Mouse (Mus musculus): ENCODE data around the gene Actr10.
A peak's percentile ranks its signal among the peaks of the same experiment; 100 is the strongest.

Gene Actr10

DNA sequence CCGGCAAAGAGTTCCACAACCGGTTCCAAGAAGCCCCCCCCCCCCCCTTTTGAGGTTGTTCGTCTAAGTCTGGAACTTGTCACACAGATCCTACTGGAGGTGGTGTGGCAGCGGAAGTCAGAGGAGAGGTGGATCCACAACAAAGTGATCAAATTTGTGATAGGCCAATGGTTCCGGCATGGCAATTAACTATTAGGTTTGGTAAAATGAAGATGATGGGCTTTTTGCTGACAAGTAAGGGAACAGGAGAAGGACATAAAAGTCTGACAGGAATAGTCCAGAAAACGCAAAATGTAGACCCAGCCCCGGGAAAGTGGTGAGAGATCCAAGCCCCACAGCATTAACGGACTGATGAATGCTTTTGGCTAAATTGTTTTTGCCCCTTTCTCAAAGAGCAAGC is 29.9 kb downstream of the Actr10 start:
- DNase-seq (ENCODE audit: low spot score in 2 of 2), result peak in 1 of 2 experiments; percentile 17

DNA sequence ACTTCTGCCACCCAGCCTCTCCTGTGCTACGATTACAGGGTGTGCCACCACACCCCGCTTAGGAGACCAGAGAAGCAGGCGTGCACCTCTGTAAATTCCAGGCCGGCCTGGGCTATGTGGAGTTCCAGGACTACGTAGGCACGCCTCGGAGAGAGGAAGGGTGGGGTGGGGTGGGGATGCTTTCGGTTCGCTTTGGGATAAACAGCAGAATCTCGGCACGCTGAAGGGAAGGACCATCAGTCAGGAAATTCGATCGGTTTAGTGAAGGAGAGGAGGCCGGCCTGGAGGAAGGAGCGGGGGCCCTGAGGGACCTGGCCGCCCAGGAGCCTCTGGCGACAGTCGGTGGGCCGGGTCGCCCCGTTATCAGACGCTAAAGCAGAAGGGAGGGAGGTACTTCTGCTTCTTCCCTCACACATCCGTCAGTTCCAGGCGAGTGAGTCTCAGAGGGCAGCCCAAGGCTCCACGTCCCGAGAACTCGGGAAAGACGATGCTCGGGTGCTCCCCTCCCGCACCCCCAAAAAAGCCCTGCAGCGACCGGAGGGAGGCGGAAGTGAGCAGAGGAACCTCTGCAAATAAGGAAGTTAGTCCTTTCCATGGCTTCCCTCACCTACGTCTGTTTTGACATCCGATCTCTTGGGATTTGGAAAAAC is 30.6 kb downstream of the Actr10 start:
- peak; percentile 82 to 88 for DNase-seq (ENCODE audit: low spot score in 2 of 2)

DNA sequence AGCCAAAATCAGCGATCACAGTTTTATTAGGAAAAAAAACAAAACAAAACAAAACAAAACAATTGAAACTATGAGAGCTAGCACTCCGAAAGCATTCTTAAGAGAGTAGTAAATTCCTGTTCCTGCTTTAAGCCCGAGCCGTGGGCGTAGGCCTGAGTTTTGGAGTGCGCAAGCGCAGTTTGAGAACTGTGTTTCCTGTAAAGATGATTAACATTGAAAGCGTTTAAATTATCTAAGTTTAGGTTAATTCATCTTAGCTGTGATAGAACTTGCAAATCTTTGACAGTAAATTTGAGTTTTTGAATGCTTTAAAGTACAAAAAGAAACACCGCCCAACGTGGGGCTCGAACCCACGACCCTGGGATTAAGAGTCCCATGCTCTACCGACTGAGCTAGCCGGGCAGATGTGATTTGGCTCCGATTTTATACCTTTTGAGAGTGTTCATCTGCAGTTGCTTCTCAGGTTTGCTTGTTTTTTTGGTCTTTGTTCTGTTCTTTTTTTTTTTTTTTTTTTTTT is 31.2 kb downstream of the Actr10 start:
- DNase-seq (ENCODE audit: low spot score in 2 of 2), result peak; percentile 87 to 88

DNA sequence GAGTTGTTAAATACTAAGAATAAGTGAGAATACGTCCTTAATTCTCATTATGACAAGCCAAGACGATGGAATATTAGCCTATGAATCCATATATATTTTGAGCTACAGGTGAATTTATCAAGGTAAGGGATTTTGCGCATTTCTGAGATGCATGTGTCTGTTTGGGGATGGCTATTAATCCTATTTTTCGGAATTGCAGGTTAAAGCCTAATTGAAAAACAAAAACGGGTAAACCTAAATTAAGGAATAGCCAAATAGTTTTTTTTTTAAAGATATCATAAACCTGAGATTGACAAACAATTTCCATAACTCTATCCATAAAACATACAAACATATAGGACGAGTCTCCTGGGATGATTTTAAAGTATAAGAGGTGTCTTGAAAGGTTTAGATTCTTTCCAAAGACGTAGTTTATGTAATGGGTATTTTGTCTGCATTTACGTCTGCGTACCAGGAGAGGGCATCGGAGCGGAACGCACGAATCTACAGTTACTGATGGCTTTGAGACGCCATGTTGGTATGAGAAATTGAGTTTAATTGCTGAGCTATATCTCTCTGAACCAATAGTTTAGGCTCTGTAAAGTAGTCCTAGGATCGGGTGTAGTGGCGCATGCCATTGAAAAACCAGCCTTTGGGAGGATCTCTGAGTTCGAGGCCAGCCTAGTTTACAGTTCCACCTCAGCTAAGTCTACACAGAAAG is 32.0 kb downstream of the Actr10 start:
- DNase-seq (ENCODE audit: low spot score in 2 of 2), result peak; percentile 45 to 82

DNA sequence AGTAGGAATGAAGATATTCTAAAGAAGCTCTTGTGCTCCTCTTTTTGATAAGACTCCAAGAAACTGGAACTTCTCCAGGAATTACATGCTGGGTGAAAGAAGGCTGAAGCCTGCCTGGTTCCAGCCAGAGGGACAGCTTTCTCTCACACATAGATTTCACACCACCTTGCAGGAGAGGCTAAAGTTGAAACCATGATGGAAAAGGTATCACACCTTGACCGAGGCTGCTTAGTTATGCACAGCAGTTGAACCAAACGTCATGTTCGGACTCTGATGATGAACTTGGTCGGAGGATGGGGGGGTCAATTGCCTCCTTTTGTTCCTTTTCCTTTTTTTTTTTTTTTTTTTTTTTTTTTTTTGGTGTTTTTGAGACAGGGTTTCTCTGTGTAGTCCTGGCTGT is 36.2 kb downstream of the Actr10 start:
- no peak for DNase-seq (ENCODE audit: low spot score in 2 of 2)

DNA sequence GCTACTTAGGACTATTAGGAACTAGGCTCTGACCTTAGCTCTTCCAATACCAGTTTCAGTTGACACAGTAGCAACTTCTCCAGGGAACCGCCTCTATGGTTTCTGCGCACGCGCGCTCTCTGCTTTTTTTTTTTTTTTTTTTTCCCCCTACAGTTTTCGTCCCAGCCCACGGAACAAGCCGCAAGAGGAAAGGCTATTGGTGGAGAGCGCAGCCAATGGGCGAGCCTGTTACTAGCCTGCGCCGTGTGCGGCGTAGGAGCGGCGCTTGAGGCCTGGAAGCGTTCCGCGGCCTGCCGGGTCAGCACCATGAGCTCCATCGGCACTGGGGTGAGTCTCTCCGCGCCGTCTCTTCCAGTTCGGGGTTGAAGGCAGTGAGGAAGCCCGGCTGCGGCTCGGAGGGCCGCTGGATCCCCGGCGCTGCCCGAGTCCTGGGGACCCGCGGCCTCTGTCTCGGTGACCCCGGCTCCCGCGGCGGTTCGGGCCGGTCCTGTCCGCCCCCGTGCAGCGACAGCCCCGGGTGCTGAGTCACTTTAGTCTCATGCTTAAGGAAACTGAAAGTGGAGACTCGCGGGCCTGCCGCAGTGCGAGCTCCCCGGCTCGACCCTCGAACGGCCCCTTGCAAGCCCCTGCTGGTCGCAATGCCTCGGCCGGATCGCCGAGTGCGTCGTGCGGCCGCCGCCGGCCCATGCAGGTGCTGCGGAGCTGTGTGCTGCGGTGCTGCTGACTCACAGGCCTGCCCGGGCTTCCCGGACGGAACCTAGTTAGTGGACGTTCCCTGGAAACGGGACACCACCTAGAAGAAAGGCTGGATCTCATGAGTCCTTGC is 37.0 kb downstream of the Actr10 start, which contains the start of gene Psma3:
TSS of gene Psma3 (plus strand) at position 181 of the 826 bp plus-strand sequence.
- peak; percentile 88 to 91 for DNase-seq (ENCODE audit: low spot score in 2 of 2)

DNA sequence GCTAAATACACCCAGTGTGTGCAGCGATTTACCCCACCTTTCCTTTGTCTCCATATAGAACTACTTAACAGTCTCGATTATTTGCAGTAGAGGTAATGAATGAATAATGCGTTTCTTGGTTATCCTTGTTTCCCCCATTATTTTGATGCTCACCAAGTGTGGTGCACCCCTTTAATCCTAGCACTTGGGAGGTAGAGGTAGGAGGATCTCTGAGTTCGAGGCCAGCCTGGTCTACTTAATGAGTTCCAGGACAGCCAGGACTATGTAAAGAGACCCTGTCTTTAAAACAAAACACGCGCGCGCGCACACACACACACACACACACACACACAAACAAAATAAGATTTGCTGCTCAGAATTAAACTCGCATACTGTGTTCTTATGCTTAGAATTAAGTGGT is 37.7 kb downstream of the Actr10 start:
- DNase-seq (ENCODE audit: low spot score in 2 of 2), result peak; percentile 11 to 40

DNA sequence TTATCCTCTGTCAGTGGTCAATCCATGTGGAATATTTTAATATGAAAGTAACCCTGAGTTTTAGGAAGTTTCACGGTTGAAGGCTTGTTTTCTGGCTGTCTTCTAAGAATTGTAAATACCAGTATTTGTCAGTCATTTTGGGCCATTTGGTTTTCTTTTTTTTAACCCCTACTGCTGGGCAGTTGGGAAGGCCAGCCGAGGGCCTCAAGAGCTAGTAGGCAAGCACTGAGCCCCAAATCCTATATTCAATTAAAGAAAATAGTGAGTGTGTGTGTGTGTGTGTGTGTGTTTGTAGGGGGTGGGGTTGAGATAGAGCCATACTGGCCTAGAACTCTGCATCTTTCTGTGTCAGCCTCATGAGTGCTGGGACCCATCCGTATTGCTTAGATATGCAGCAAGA is 38.2 kb downstream of the Actr10 start:
- no peak for DNase-seq (ENCODE audit: low spot score in 2 of 2)

DNA sequence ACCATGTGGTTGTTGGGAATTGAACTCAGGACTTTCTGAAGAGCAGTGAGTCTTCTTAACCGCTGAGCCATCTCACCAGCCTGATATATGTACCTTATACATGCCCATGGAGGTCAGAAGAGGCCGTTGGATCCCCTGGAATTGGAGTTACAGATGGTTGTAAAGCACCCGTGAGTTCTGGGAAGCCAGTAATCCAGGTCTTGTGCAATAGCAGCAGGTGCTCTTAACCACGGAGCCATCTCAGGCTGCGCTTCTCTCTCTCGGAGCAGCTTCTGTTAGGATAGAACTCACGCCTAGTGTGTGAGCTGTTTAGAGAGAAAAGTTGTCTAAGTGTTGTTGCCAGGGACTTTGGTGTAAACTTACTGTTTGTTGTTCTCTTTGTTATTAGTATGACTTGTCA is 40.7 kb downstream of the Actr10 start:
- DNase-seq (ENCODE audit: low spot score in 2 of 2), result no peak

DNA sequence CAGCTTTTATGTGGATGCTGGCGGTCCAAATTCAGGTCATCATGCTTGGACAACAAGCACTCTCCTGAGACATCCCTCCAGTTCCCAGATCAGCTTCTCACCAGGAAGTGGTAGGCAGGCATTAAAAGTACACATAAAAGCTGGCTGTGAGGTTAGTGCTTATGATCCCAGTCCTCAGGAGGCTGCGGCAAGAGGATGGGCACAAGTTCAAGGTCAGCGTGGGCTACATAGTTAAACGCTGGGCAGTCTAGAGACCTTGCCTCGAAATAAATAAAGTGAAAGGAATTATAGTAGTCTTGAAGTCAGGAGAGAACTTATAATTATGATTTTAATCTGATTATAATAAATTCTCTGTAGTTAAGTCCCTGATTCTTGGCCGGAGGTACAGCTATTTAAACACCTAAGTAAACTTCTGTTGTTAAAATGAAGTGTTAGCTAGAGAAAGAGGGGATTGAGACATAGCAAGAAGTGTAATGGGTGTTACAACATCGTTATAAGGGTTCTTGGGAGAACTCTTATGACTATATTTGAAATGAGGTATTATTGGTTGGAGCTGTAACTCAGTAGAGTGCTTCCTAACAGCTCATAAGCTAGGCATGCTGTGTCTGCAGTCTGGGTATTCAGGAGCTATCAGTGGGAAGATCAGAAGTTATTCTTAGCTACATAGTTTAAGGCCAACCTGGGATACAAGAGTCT is 47.3 kb downstream of the Actr10 start:
- no peak for DNase-seq (ENCODE audit: low spot score in 2 of 2)

DNA sequence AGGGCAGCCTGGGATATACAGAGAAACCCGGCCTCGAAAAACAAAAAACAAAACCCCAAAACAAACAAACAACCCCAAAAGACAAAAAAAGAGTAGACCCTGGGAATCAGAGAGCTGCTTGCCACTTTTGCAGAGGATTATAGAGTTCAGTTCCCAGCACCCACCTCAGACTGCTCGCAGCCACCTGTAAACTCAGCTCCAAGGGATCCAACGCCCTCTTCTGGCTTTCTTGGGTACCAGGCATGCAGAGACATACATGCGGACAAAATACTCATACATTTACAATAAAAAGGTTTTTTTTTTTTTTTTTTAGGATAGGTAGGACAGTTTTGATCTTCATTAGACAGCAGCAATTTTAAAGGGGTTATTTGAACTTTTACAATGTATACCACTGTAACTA is 59.6 kb downstream of the Actr10 start:
- DNase-seq (ENCODE audit: low spot score in 2 of 2), result no peak

DNA sequence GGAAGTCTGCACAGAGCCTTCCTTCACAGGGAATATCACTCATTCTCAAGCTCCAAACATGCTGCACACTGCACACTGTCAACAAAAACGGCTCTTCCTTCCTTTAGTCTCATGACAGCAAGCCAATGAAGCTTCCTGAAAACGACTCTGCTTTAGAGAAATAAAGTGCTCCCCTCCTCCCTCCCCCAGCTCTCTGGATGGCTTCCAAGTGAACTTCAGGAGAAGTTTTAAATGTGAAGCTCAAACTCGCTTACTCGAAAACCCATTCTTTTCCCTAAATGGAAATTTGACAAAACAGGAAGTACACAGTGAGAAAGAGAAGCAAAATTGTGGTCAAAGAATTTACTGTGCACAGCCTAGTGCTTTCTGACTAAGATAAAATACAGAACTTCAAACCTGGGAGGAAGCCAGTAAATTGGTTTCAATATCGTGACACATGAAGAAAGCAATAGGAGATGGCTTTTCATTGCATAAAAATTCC is 61.8 kb downstream of the Actr10 start:
- DNase-seq (ENCODE audit: low spot score in 2 of 2), result peak in 1 of 2 experiments; percentile 43

DNA sequence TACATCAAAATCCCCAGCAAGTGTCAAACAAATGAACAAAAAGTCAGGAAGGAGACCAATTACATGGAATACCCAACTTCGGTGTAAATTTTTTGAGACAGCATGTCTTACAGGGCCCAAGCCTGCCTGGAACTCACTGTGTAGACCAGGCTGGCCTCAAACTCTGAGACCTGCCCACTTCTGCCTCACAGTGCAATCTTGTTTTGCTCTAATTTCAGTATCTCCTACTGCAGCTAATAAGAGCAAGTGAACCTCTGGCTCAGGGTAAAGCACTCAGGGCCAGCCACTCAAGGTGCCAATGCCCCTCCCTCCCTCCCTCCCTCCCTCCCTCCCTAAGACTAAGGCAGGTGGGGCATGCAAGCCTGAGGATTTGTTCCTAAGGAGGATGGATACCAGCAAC is 62.7 kb downstream of the Actr10 start:
- DNase-seq (ENCODE audit: low spot score in 2 of 2), result no peak

DNA sequence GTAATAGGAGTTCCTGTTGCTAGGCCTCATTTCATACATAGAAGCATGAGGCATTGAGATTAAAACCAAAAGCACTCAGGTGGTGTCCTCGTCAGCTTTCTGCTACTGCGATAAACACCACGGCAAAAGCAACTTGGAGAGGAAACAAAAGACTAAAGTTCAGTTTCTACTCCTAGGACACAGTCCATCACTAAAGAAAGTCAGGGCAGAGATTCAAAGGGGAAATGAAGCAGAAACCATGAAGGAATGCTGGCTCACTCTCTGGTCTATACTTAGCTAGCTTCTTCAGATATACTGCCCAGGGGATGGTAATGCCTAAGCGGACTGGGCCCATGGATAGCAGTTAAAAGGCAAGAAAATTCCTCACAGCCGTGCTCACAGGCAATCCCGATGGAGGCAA is 63.8 kb downstream of the Actr10 start:
- DNase-seq (ENCODE audit: low spot score in 2 of 2), result no peak

DNA sequence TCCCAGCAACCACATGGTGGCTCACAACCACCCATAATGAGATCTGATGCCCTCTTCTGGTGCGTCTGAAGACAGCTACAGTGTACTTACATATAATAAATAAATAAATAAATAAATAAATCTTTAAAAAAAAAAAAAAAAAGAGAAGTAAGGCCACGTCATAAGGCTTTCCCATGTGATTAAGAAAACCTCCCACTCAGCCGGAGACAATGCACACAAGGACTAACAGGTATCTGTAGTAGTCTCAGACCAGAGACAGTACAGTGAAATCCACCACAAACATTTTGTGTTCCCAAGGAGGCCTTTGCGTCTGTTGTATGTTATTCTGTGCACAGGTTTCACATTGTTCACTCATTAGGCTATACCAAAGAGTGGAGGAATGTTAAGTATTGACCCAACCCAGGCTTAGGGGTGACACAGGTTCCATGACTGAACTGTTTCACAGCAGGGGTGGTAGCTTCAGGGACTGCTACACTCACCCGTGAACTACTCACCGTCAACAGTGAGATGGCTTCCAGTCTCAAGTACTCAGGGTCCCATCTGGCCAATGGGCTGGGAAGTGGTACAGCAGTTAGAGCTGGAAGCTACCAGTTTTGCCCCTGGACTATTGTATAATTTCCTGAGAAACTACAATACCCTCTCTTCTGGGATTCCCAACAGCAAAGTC is 66.2 kb downstream of the Actr10 start:
- DNase-seq (ENCODE audit: low spot score in 2 of 2), result no peak

DNA sequence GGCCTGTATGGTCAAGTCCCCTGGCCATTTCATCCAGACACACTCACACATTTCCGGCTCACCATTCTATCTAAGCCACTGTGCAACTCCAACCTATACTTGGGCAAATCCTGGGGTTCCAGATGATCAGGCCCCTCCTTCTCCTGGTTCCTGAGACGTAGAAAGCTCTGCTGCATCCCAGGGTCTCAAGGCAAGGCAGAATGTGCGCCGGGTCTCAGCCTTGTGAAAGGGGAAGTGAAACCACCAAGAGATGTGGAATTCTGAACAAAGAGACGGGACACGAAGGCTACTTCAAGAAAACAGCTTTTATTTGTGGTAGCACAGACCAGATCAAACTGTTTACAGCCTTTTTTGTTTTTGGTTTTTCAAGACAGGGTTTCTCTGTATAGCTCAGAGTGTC is 68.5 kb downstream of the Actr10 start:
- DNase-seq (ENCODE audit: low spot score in 2 of 2), result no peak

DNA sequence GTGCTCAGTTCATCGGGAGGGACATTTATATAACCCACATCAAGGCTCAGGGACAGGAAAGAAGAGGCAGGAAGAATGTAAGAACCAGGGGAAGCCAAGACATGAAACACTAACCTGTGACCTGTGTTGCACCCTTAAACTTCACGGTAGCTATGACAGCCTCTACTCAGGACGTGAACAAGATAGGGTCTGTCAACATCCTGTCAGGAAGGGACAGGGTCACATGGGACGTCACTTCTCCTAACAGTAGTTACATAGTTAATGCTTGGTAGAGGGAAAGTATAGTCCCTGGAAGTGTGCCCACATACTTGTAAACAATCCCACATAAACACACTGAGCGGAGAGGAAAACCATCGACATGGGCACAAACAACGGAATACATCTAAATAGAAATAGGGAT is 69.2 kb downstream of the Actr10 start:
- DNase-seq (ENCODE audit: low spot score in 2 of 2), result no peak

DNA sequence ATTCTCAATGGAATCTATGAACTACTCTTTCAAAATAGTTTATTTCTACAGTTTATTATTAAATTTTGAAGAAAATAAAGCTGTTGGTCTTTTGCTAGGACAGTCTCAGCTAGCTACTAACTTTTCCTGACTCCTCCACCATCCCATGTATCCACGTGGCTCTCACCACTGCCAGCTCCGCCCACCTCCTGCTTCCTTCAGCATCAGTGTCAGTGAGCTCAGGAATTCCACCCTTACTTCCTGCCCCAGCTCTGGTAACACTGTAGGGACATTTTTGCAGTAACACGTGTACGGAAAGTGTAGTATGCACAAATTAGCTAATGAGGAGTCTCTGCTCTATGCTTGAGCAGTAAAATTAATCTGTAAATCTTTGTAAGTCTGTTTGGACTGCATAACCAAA is 72.1 kb downstream of the Actr10 start:
- no peak for DNase-seq (ENCODE audit: low spot score in 2 of 2)
